Comparison of ENCODE assay signal across 18 mouse cellular contexts in the genomic region with DNA sequence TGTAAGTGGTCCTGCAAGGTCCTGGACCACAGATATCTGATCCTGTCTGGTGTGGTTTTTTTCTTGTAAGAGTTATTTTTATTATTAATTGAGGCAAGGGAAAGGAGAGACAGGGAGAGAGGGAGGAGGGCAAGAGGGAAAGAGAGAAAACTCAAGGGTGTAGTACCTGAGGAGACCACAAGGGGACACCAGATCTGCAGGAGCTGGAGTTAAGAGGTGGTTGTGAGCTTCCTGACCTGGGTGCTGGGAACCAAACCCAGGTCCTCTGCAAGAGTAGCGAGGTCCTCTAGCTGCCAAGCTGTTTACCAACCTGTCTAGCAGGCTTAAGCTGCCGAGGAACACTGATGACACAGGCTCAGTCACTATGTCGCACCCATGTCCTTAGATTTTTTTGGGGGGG. TPM values are rescaled to one million over a fixed set of nuclear protein-coding genes. Genes with fewer than 3 reads are reported as not detected.
DNase-seq lines count a peak whose midpoint lies in the region; ATAC-seq and TF ChIP-seq lines count a peak whose summit lies in the region.
"Had no signal": no experiment of that assay in that cellular context is flagged by ENCODE, and none has a peak within 500 bp of the region (broad histone marks: within the 10 kb centered on the region; RNA-seq: fewer than 3 reads in every experiment).

No protein-coding gene starts in this region.

- no peak for TF ChIP-seq POLR2A in ES-Bruce4 (IDR thresholded peaks at IDR 0.05; ENCODE audit: insufficient read depth, low read length)

- no peaks in the 10 kb centered on the region for H3K36me3 ChIP-seq in liver, postnatal 0 days (replicated peaks; ENCODE audit: insufficient read depth, low read length)
- H3K36me3 ChIP-seq in ES-Bruce4 (ENCODE audit: control insufficient read depth, insufficient read depth, low read length, poor library complexity, severe bottlenecking), result no peaks in the 10 kb centered on the region
- H3K36me3 ChIP-seq: embryonic facial prominence, embryonic 10.5 days; forebrain, embryonic 10.5 days; heart, embryonic 15.5 days; lung, embryonic 15.5 days; neural tube, embryonic 13.5 days; stomach, embryonic 15.5 days had no signal

- 81% methylated on average over 3 of the region's 3 CpGs for WGBS in liver, postnatal 0 days (ENCODE audit: insufficient replicate concordance)

- intact Hi-C loops in gastrocnemius, adult 2 months (cut with DNase I), result no loop called here

- H3K4me2 ChIP-seq in liver, postnatal 0 days (ENCODE audit: low read depth, low read length), result no peak overlapping the region
- H3K4me2 ChIP-seq: heart, embryonic 15.5 days; lung, embryonic 15.5 days; midbrain, embryonic 11.5 days; neural tube, embryonic 13.5 days; stomach, embryonic 15.5 days had no signal

- peaks cover 7% of the 10 kb centered on the region; the same call in 1 of the 2 replicates for H3K4me1 ChIP-seq in liver, postnatal 0 days (ENCODE audit: insufficient read depth)
- H3K4me1 ChIP-seq in ES-Bruce4 (ENCODE audit: control insufficient read depth, insufficient read depth, low read length), result no peaks in the 10 kb centered on the region
- H3K4me1 ChIP-seq: neural tube, embryonic 13.5 days had no signal

- H3K27me3 ChIP-seq in liver, postnatal 0 days (ENCODE audit: insufficient read depth, low read length), result no peaks in the 10 kb centered on the region
- H3K27me3 ChIP-seq in ES-Bruce4 (ENCODE audit: control insufficient read depth, insufficient read depth, low read length, poor library complexity, severe bottlenecking), result no peaks in the 10 kb centered on the region
- H3K27me3 ChIP-seq: heart, embryonic 15.5 days; lung, embryonic 15.5 days; neural tube, embryonic 13.5 days; stomach, embryonic 15.5 days had no signal

- H3K9ac ChIP-seq in liver, postnatal 0 days (replicated peaks), result no peak overlapping the region
- H3K9ac ChIP-seq in ES-Bruce4 (ENCODE audit: low read depth, poor library complexity, severe bottlenecking), result no peak overlapping the region
- H3K9ac ChIP-seq: heart, embryonic 15.5 days; lung, embryonic 15.5 days; neural tube, embryonic 13.5 days; stomach, embryonic 15.5 days had no signal

- peak; percentile 59 for TF ChIP-seq CTCF in gastrocnemius, adult 2 months (IDR thresholded peaks at IDR 0.05)
- peak; percentile 64 for TF ChIP-seq CTCF in liver, postnatal 0 days (IDR thresholded peaks at IDR 0.05; ENCODE audit: low read depth)
- TF ChIP-seq CTCF in ES-Bruce4 (IDR thresholded peaks at IDR 0.05; ENCODE audit: low read depth, low read length), result peak; percentile 19

- no peak for TF ChIP-seq EP300 in liver, postnatal 0 days (IDR thresholded peaks at IDR 0.05; ENCODE audit: low read depth)
- TF ChIP-seq EP300 in ES-Bruce4 (IDR thresholded peaks at IDR 0.05; ENCODE audit: insufficient read depth, low read depth, low read length), result no peak

- no peak overlapping the region for H3K27ac ChIP-seq in gastrocnemius, adult 2 months
- H3K27ac ChIP-seq in liver, postnatal 0 days (ENCODE audit: low read depth), result no peak overlapping the region
- H3K27ac ChIP-seq in ES-Bruce4 (ENCODE audit: insufficient read depth, low read length), result no peak overlapping the region
- H3K27ac ChIP-seq: embryonic facial prominence, embryonic 10.5 days; forebrain, embryonic 10.5 days; heart, embryonic 15.5 days; lung, embryonic 15.5 days; neural tube, embryonic 13.5 days; stomach, embryonic 15.5 days had no signal

- no peak overlapping the region for H3K4me3 ChIP-seq in gastrocnemius, adult 2 months
- H3K4me3 ChIP-seq in liver, postnatal 0 days (ENCODE audit: low read depth, low read length), result no peak overlapping the region
- H3K4me3 ChIP-seq in ES-Bruce4 (ENCODE audit: low read depth, low read length), result no peak overlapping the region
- H3K4me3 ChIP-seq: embryonic facial prominence, embryonic 10.5 days; forebrain, embryonic 10.5 days; heart, embryonic 15.5 days; lung, embryonic 15.5 days; neural tube, embryonic 13.5 days; stomach, embryonic 15.5 days had no signal

- H3K9me3 ChIP-seq in liver, postnatal 0 days (ENCODE audit: low read length), result no peaks in the 10 kb centered on the region; the same call in 1 of the 2 replicates
- no peaks in the 10 kb centered on the region for H3K9me3 ChIP-seq in ES-Bruce4 (replicated peaks; ENCODE audit: control insufficient read depth, insufficient read depth, low read length, poor library complexity, severe bottlenecking)
- H3K9me3 ChIP-seq: heart, embryonic 15.5 days; lung, embryonic 15.5 days; stomach, embryonic 15.5 days had no signal

- no peak for ATAC-seq in liver, postnatal 0 days
- ATAC-seq in megakaryocyte-erythroid progenitor cell, adult 5-6 weeks (replicated peaks; ENCODE audit: low FRiP score, low TSS enrichment, poor library complexity, severe bottlenecking), result no peak

- no peak for DNase-seq in gastrocnemius, adult 2 months
- no peak for DNase-seq in gastrocnemius, adult 8-10 months (ENCODE audit: low spot score in 2 of 2)
- DNase-seq in liver, postnatal 0 days, result no peak
- no peak for DNase-seq in liver
- DNase-seq in induced T-regulatory cell, adult 2 months (ENCODE audit: low read depth), result peak; percentile 54
- DNase-seq in c-Kit-positive CD71-positive TER-119-positive erythroid progenitor cells, embryonic 14.5 days (ENCODE audit: low spot score), result no peak
- DNase-seq: cerebellum, adult 9-11 months; gastrocnemius, postnatal 25 days; right cerebral cortex, postnatal 14 days had no signal

RNA-seq across cellular contexts. Expression of a gene that starts 14.8 kb away (rescaled TPM):
- total RNA-seq in gastrocnemius, adult 2 months (2021), result 100 to 1,000 TPM; 444 to 499 TPM
- 100 to 1,000 TPM; 439 to 500 (median 472) TPM for total RNA-seq in gastrocnemius, adult 8-10 months (2022)
- polyA plus RNA-seq in liver, postnatal 0 days (2015; fragmentation: Nextera tagmentation; extraction: Ambion mirVana), result 136 and 143 TPM in 2 replicates
- polyA plus RNA-seq in ES-Bruce4 (2011; ENCODE audit: insufficient read depth, insufficient read length, low read depth, missing spikeins), result 293 and 299 TPM in 2 replicates
- 216 and 230 TPM in 2 replicates for total RNA-seq in megakaryocyte-erythroid progenitor cell, adult 5-6 weeks (2014; fragmentation: Nextera tagmentation)
- total RNA-seq in megakaryocyte-erythroid progenitor cell, adult 5-6 weeks (2017), result 90.1 and 113 TPM in 2 replicates

RNA-seq across cellular contexts. Expression of a gene that starts 47.0 kb away (rescaled TPM):
- 100 to 1,000 TPM; 304 to 430 TPM for total RNA-seq in gastrocnemius, adult 2 months (2021)
- total RNA-seq in gastrocnemius, adult 8-10 months (2022), result 100 to 1,000 TPM; 289 to 395 (median 341) TPM
- polyA plus RNA-seq in liver, postnatal 0 days (2015; fragmentation: Nextera tagmentation; extraction: Ambion mirVana), result 384 and 387 TPM in 2 replicates
- 137 and 154 TPM in 2 replicates for polyA plus RNA-seq in ES-Bruce4 (2011; ENCODE audit: insufficient read depth, insufficient read length, low read depth, missing spikeins)
- total RNA-seq in megakaryocyte-erythroid progenitor cell, adult 5-6 weeks (2014; fragmentation: Nextera tagmentation), result 461 and 512 TPM in 2 replicates
- 209 and 264 TPM in 2 replicates for total RNA-seq in megakaryocyte-erythroid progenitor cell, adult 5-6 weeks (2017)
